7 mouse cellular contexts compared by ENCODE assay signal in the genomic region with DNA sequence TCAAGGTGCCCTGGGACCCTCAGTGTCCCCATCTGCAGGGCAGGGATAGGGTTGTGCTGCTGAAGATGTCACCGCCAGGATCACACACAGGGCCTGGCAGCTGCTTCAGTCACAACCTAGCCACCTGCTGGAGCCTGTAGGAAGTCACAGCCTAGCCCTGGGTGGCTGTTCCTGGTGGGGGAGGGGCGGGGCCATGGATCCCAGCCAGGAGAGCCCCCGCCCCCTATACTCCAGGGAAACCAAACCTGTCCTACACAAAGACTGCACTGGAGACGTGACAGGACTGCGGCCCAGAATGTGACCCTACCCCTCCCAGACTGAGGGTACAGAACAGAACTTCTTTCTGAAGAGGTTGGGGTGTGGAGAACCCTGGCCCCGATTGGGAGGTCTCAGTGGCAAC. TPM values are rescaled to one million over a fixed set of nuclear protein-coding genes. Genes with fewer than 3 reads are reported as not detected.
DNase-seq lines count a peak whose midpoint lies in the region; ATAC-seq and TF ChIP-seq lines count a peak whose summit lies in the region.

No protein-coding gene starts in this region.

- no peak for TF ChIP-seq EP300 in heart, postnatal 0 days (IDR thresholded peaks at IDR 0.05; ENCODE audit: low read depth)

- peak overlapping the region; percentile 13; the same call in 1 of the 2 replicates for H3K27ac ChIP-seq in heart, postnatal 0 days (ENCODE audit: low read depth)
- no peak overlapping the region for H3K27ac ChIP-seq in limb, embryonic 14.5 days (replicated peaks; ENCODE audit: low read depth, low read length)
- H3K27ac ChIP-seq in stomach, embryonic 16.5 days (ENCODE audit: low read length) = peak overlapping the region; percentile 81

- no peak overlapping the region for H3K9ac ChIP-seq in heart, postnatal 0 days (replicated peaks; ENCODE audit: low read depth, low read length)
- H3K9ac ChIP-seq in limb, embryonic 14.5 days (ENCODE audit: low read depth, low read length, severe bottlenecking) = no peak overlapping the region
- H3K9ac ChIP-seq in stomach, embryonic 16.5 days (ENCODE audit: low read length) = peak overlapping the region; percentile 83; the same call in 1 of the 2 replicates

- no peaks in the 10 kb centered on the region; the same call in 1 of the 2 replicates for H3K27me3 ChIP-seq in E14TG2a.4 (ENCODE audit: insufficient read depth, low read length)
- peaks cover 14% of the 10 kb centered on the region; the same call in 1 of the 2 replicates for H3K27me3 ChIP-seq in heart, postnatal 0 days (ENCODE audit: control insufficient read depth, insufficient read depth, low read length)
- H3K27me3 ChIP-seq in limb, embryonic 14.5 days (ENCODE audit: control insufficient read depth, insufficient read depth, low read length) = peaks cover 22% of the 10 kb centered on the region
- H3K27me3 ChIP-seq in stomach, embryonic 16.5 days (ENCODE audit: control insufficient read depth, insufficient read depth, low read length) = 0 out of 2 replicates have a peak, but pooled peaks cover 2% of the 10 kb centered on the region

- ATAC-seq in heart, postnatal 0 days (ENCODE audit: insufficient read depth, low read depth) = peak; percentile 45
- ATAC-seq in limb, embryonic 14.5 days (ENCODE audit: low FRiP score, low read depth) = peak; percentile 8; the same call in 1 of the 2 replicates
- ATAC-seq in stomach, embryonic 16.5 days (ENCODE audit: insufficient read depth, low FRiP score) = peak; percentile 75

- H3K9me3 ChIP-seq in E14TG2a.4 (ENCODE audit: low read length) = no peaks in the 10 kb centered on the region
- no peaks in the 10 kb centered on the region for H3K9me3 ChIP-seq in heart, postnatal 0 days (replicated peaks; ENCODE audit: control insufficient read depth, low read length)
- H3K9me3 ChIP-seq in limb, embryonic 14.5 days (ENCODE audit: control insufficient read depth, low read length) = no peaks in the 10 kb centered on the region
- H3K9me3 ChIP-seq in stomach, embryonic 16.5 days (replicated peaks; ENCODE audit: control insufficient read depth, low read length) = no peaks in the 10 kb centered on the region

- DNase-seq in MN1 (ENCODE audit: low spot score) = peak; percentile 77
- DNase-seq in heart, postnatal 0 days (ENCODE audit: low spot score) = no peak
- DNase-seq in limb, embryonic 14.5 days (ENCODE audit: low spot score) = peak; percentile 45
- DNase-seq in adrenal gland, postnatal 4 days (ENCODE audit: low spot score in 2 of 2) = no peak
- no peak for DNase-seq in B cell, adult 2 months

- peak; percentile 35; the same call in 1 of the 2 replicates for TF ChIP-seq CTCF in E14TG2a.4 (conservative IDR thresholded peaks at IDR 0.05; ENCODE audit: low read length)
- TF ChIP-seq CTCF in heart, postnatal 0 days (IDR thresholded peaks at IDR 0.05; ENCODE audit: low read depth) = peak; percentile 43

- H3K36me3 ChIP-seq in E14TG2a.4 (ENCODE audit: insufficient read depth, low read length) = peaks cover 61% of the 10 kb centered on the region
- 0 out of 2 replicates have a peak, but pooled peaks cover 3% of the 10 kb centered on the region for H3K36me3 ChIP-seq in heart, postnatal 0 days (replicated peaks; ENCODE audit: control insufficient read depth, insufficient read depth, low read length)
- H3K36me3 ChIP-seq in limb, embryonic 14.5 days (ENCODE audit: control insufficient read depth, insufficient read depth, low read length) = no peaks in the 10 kb centered on the region
- no peaks in the 10 kb centered on the region for H3K36me3 ChIP-seq in stomach, embryonic 16.5 days (ENCODE audit: control insufficient read depth, insufficient read depth, low read length)

- H3K4me2 ChIP-seq in heart, postnatal 0 days (ENCODE audit: low read depth, low read length) = no peak overlapping the region
- H3K4me2 ChIP-seq in limb, embryonic 14.5 days (replicated peaks; ENCODE audit: low read depth, low read length, severe bottlenecking) = no peak overlapping the region
- H3K4me2 ChIP-seq in stomach, embryonic 16.5 days (ENCODE audit: low read depth, low read length) = peak overlapping the region; percentile 91; the same call in 1 of the 2 replicates

- no peak for TF ChIP-seq POLR2A in limb, embryonic 14.5 days (IDR thresholded peaks at IDR 0.05; ENCODE audit: borderline replicate concordance, extremely low read depth, insufficient read depth, insufficient read length)

- H3K4me3 ChIP-seq in E14TG2a.4 (replicated peaks; ENCODE audit: low read length) = peak overlapping the region; percentile 96
- H3K4me3 ChIP-seq in heart, postnatal 0 days (ENCODE audit: low read depth, low read length) = no peak overlapping the region
- H3K4me3 ChIP-seq in limb, embryonic 14.5 days (replicated peaks; ENCODE audit: low read length) = no peak overlapping the region
- peak overlapping the region; percentile 76; the same call in 1 of the 2 replicates for H3K4me3 ChIP-seq in stomach, embryonic 16.5 days (replicated peaks; ENCODE audit: low read length)

- peaks cover 88% of the 10 kb centered on the region for H3K4me1 ChIP-seq in E14TG2a.4 (replicated peaks; ENCODE audit: low read depth, low read length)
- H3K4me1 ChIP-seq in heart, postnatal 0 days (ENCODE audit: control insufficient read depth, insufficient read depth) = peaks cover 55% of the 10 kb centered on the region
- peaks cover 15% of the 10 kb centered on the region for H3K4me1 ChIP-seq in limb, embryonic 14.5 days (ENCODE audit: control insufficient read depth, insufficient read depth, low read length)
- peaks cover 56% of the 10 kb centered on the region for H3K4me1 ChIP-seq in stomach, embryonic 16.5 days (ENCODE audit: control insufficient read depth, insufficient read depth, low read length)

- 11% methylated on average over 6 of the region's 6 CpGs for WGBS in heart, postnatal 0 days
- 14% methylated on average over 6 of the region's 6 CpGs for WGBS in limb, embryonic 14.5 days
- WGBS in stomach, embryonic 16.5 days = 17% methylated on average over 6 of the region's 6 CpGs

RNA-seq across cellular contexts. Expression of a gene that starts 3.4 kb away (rescaled TPM):
- total RNA-seq in heart, postnatal 0 days (2014; rRNA removed; ENCODE audit: low replicate concordance) = 69.6 and 95.7 TPM in 2 replicates
- polyA plus RNA-seq in heart, postnatal 0 days (2015; fragmentation: Nextera tagmentation; extraction: Ambion mirVana) = 16.6 and 16.9 TPM in 2 replicates
- polyA plus RNA-seq in limb, embryonic 14.5 days (2012; rRNA removed) = 47.3 and 56.7 TPM in 2 replicates
- 30.4 and 31.2 TPM in 2 replicates for polyA plus RNA-seq in limb, embryonic 14.5 days (2014; fragmentation: Nextera tagmentation; extraction: Ambion mirVana)
- 61.3 and 64.6 TPM in 2 replicates for polyA plus RNA-seq in stomach, embryonic 16.5 days (2015; fragmentation: Nextera tagmentation; extraction: Ambion mirVana)
- total RNA-seq in adrenal gland, postnatal 4 days (2021) = 10 to 100 TPM; 47.5 to 66.5 TPM

RNA-seq across cellular contexts. Expression of a gene that starts 34.9 kb away (rescaled TPM):
- total RNA-seq in heart, postnatal 0 days (2014; rRNA removed; ENCODE audit: low replicate concordance) = 706 and 957 TPM in 2 replicates
- polyA plus RNA-seq in heart, postnatal 0 days (2015; fragmentation: Nextera tagmentation; extraction: Ambion mirVana) = 356 and 378 TPM in 2 replicates
- 3,975 and 4,219 TPM in 2 replicates for polyA plus RNA-seq in limb, embryonic 14.5 days (2012; rRNA removed)
- polyA plus RNA-seq in limb, embryonic 14.5 days (2014; fragmentation: Nextera tagmentation; extraction: Ambion mirVana) = 716 and 729 TPM in 2 replicates
- polyA plus RNA-seq in stomach, embryonic 16.5 days (2015; fragmentation: Nextera tagmentation; extraction: Ambion mirVana) = 408 and 537 TPM in 2 replicates
- 1,000 to 10,000 TPM; 1,005 to 1,051 TPM for total RNA-seq in adrenal gland, postnatal 4 days (2021)

RNA-seq across cellular contexts. Expression of a gene that starts 51.0 kb away (rescaled TPM):
- 74.5 and 115 TPM in 2 replicates for total RNA-seq in heart, postnatal 0 days (2014; rRNA removed; ENCODE audit: low replicate concordance)
- polyA plus RNA-seq in heart, postnatal 0 days (2015; fragmentation: Nextera tagmentation; extraction: Ambion mirVana) = 130 and 156 TPM in 2 replicates
- polyA plus RNA-seq in limb, embryonic 14.5 days (2012; rRNA removed) = 115 and 147 TPM in 2 replicates
- polyA plus RNA-seq in limb, embryonic 14.5 days (2014; fragmentation: Nextera tagmentation; extraction: Ambion mirVana) = 135 and 147 TPM in 2 replicates
- polyA plus RNA-seq in stomach, embryonic 16.5 days (2015; fragmentation: Nextera tagmentation; extraction: Ambion mirVana) = 154 and 171 TPM in 2 replicates
- 100 to 1,000 TPM; 128 to 136 TPM for total RNA-seq in adrenal gland, postnatal 4 days (2021)

RNA-seq across cellular contexts. Expression of a gene that starts 51.0 kb away (rescaled TPM):
- total RNA-seq in heart, postnatal 0 days (2014; rRNA removed; ENCODE audit: low replicate concordance) = 14.6 and 15.3 TPM in 2 replicates
- polyA plus RNA-seq in heart, postnatal 0 days (2015; fragmentation: Nextera tagmentation; extraction: Ambion mirVana) = 6.2 and 6.5 TPM in 2 replicates
- polyA plus RNA-seq in limb, embryonic 14.5 days (2012; rRNA removed) = 37.7 and 45.8 TPM in 2 replicates
- 22.5 and 23.4 TPM in 2 replicates for polyA plus RNA-seq in limb, embryonic 14.5 days (2014; fragmentation: Nextera tagmentation; extraction: Ambion mirVana)
- 4.3 and 4.6 TPM in 2 replicates for polyA plus RNA-seq in stomach, embryonic 16.5 days (2015; fragmentation: Nextera tagmentation; extraction: Ambion mirVana)
- 10 to 100 TPM; 19.8 to 21.2 TPM for total RNA-seq in adrenal gland, postnatal 4 days (2021)

Comparison
In these comparisons a context has a peak if more than half of its experiments do, and no peak if none do; other contexts are left out.
1. H3K4me3 ChIP-seq: peak in E14TG2a.4 (single experiment) and stomach, embryonic 16.5 days (single experiment); none in heart, postnatal 0 days (single experiment) and limb, embryonic 14.5 days (single experiment).
2. DNase-seq: peak in MN1 (single experiment) and limb, embryonic 14.5 days (single experiment); none in heart, postnatal 0 days (single experiment), adrenal gland, postnatal 4 days (0 of 2) and B cell, adult 2 months (0 of 2).
3. ATAC-seq: peak in every context shown above with its lines; median percentile 75 in stomach, embryonic 16.5 days; 45 in heart, postnatal 0 days; 8 in limb, embryonic 14.5 days.